Mouse (Mus musculus): ENCODE measurements around the gene Irf2bp2.
A peak's percentile ranks its signal among the peaks of the same experiment; 100 is the strongest.
"Not testable (repeated sequence)": the region's sequence is repeated elsewhere in the genome, so short reads cannot be mapped to it uniquely, and the experiment has no call there.

The Irf2bp2 gene

GRCm38 (mm10) chr8:126601325-126601724, 7.5 kb upstream of the Irf2bp2 start:
- DNase-seq: no peak

- DNase-seq: no peak
Observed at GRCm38 (mm10) chr8:126600816-126601243, 7.0 kb upstream of the Irf2bp2 start.

- not testable (repeated sequence) for DNase-seq
Observed at GRCm38 (mm10) chr8:126600388-126600787, 6.6 kb upstream of the Irf2bp2 start.

GRCm38 (mm10) chr8:126599297-126599696, 5.5 kb upstream of the Irf2bp2 start:
- DNase-seq: no peak

GRCm38 (mm10) chr8:126598218-126598617, 4.4 kb upstream of the Irf2bp2 start:
- DNase-seq: no peak

- no peak for DNase-seq
Observed at GRCm38 (mm10) chr8:126596721-126597120, 2.9 kb upstream of the Irf2bp2 start.

- DNase-seq: peak; percentile 48 to 68
Observed at GRCm38 (mm10) chr8:126596097-126596634, 2.4 kb upstream of the Irf2bp2 start.

- DNase-seq: peak; percentile 46 to 65
Observed at GRCm38 (mm10) chr8:126595204-126596061, 1.6 kb upstream of the Irf2bp2 start.

- DNase-seq: peak; percentile 92 to 96
Observed at GRCm38 (mm10) chr8:126594481-126595000, 755 bp upstream of the Irf2bp2 start.

GRCm38 (mm10) chr8:126592771-126593571, 815 bp downstream of the Irf2bp2 start:
- peak; percentile 62 to 71 for DNase-seq

- DNase-seq: peak in 1 of 2 experiments; percentile 71
Observed at GRCm38 (mm10) chr8:126592381-126592770, 1.4 kb downstream of the Irf2bp2 start.

- peak; percentile 56 to 62 for DNase-seq
Observed at GRCm38 (mm10) chr8:126591821-126592268, 1.9 kb downstream of the Irf2bp2 start.

- DNase-seq: peak; percentile 84 to 85
Observed at GRCm38 (mm10) chr8:126591141-126591820, 2.5 kb downstream of the Irf2bp2 start.

GRCm38 (mm10) chr8:126590599-126590998, 3.2 kb downstream of the Irf2bp2 start:
- no peak for DNase-seq

- peak; percentile 74 to 78 for DNase-seq
Observed at GRCm38 (mm10) chr8:126590024-126590529, 3.7 kb downstream of the Irf2bp2 start.

- no peak for DNase-seq
Observed at GRCm38 (mm10) chr8:126589507-126590023, 4.2 kb downstream of the Irf2bp2 start.

GRCm38 (mm10) chr8:126588636-126589506, 4.9 kb downstream of the Irf2bp2 start:
- no peak for DNase-seq

- no peak for DNase-seq
Observed at GRCm38 (mm10) chr8:126587836-126588503, 5.8 kb downstream of the Irf2bp2 start.

GRCm38 (mm10) chr8:126586599-126587577, 6.9 kb downstream of the Irf2bp2 start:
- DNase-seq: no peak
